Mouse (Mus musculus) urinary bladder, postnatal 4 days (tissue): ENCODE results near the gene Klhl33.

Experiments used
- DNase-seq, 2 experiments: peaks; one replicate each; pipeline ENCODE4 v3.0.0; 2021 to 2022; ENCODE audit warnings: low spot score in 2 of 2

The Klhl33 gene

DNA sequence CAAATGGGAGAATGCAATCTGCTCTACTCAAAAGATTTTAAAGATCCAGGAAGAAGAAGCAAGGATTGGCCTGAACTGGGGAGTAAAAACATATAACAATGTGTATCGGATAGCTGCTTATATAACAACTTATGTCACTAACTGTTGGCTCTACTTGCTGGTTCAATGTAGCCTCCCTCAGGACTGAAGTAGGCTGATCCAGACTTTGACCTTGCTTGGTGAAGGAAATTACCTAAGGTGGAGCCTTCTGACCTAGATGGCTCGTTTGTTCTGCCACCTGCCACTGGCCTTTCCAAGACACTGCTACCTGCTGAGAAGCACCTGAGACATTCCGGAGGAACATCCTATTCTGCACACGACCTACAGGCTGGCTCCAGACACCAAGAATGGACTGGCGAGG, 41.5 kb downstream of the Klhl33 start:
- no peak for DNase-seq
